Mouse (Mus musculus) midbrain, postnatal 0 days (tissue): ENCODE measurements around the gene Ptbp1. TPM values are rescaled to one million over a fixed set of nuclear protein-coding genes. Genes with fewer than 3 reads are reported as not detected.

Experiments used
- ATAC-seq: fragments of 200-750 bp; cut with Nextera tagmentation; 2 replicates; pipeline ENCODE4 v1.8.0; 2017; ENCODE audit warnings: moderate number of reproducible peaks, mild to moderate bottlenecking, moderate TSS enrichment, moderate library complexity; ENCODE audit not compliant: low FRiP score
- DNase-seq: peaks from one replicate; pipeline ENCODE4 v3.0.0-alpha.2; 2015; ENCODE audit warnings: low spot score
- H3K27ac ChIP-seq: fragments of 300-500 bp; sonication (generic); 2 replicates; pipeline ENCODE4 v1.5.1; 2014; ENCODE audit warnings: low read depth, mild to moderate bottlenecking, low read length, mixed read lengths
- H3K27me3 ChIP-seq: fragments of 300-500 bp; sonication (generic); 2 replicates; pipeline ENCODE4 v1.6.1; 2014; ENCODE audit warnings: low read length, control low read depth, mixed read lengths; ENCODE audit not compliant: insufficient read depth
- H3K36me3 ChIP-seq: fragments of 300-500 bp; sonication (generic); 2 replicates; pipeline ENCODE4 v1.6.1; 2014; ENCODE audit warnings: low read length, control low read depth, mixed read lengths; ENCODE audit not compliant: insufficient read depth
- H3K4me1 ChIP-seq: fragments of 300-500 bp; sonication (generic); 2 replicates; pipeline ENCODE4 v1.6.1; 2014; ENCODE audit warnings: mild to moderate bottlenecking, control low read depth, antibody characterized with exemption, low read length, mixed read lengths; ENCODE audit not compliant: insufficient read depth
- H3K4me2 ChIP-seq: fragments of 300-500 bp; sonication (generic); 2 replicates; pipeline ENCODE4 v1.6.1; 2014; ENCODE audit warnings: low read depth, mild to moderate bottlenecking, low read length, mixed read lengths; ENCODE audit not compliant: poor library complexity, severe bottlenecking
- H3K4me3 ChIP-seq: fragments of 300-500 bp; sonication (generic); 2 replicates; pipeline ENCODE4 v1.5.1; 2014; ENCODE audit warnings: low read depth, mild to moderate bottlenecking, low read length, moderate library complexity
- H3K9ac ChIP-seq: fragments of 300-500 bp; sonication (generic); replicated peaks from 2 replicates; pipeline ENCODE4 v1.6.1; 2014; ENCODE audit warnings: mild to moderate bottlenecking, low read length, moderate library complexity, mixed read lengths; ENCODE audit not compliant: poor library complexity, severe bottlenecking
- H3K9me3 ChIP-seq: fragments of 300-500 bp; sonication (generic); 2 replicates; pipeline ENCODE4 v1.6.1; 2016; ENCODE audit warnings: low read length, control low read depth
- CTCF ChIP-seq: IDR thresholded peaks from 2 replicates; pipeline ENCODE4 v1.5.1; 2016; ENCODE audit warnings: antibody characterized with exemption, mild to moderate bottlenecking
- WGBS: fragments of 180-500 bp; shearing (Covaris S2); extraction: QIAGEN DNeasy Blood & Tissue Kit; methylation state at CpG from one replicate; pipeline ENCODE4 v1.1.7; 2014; 5-methylcytosine and 5-hydroxymethylcytosine counted together
- polyA plus RNA-seq: library from polyadenylated mRNA; unstranded; fragments of >200 nt; fragmentation: Nextera tagmentation; extraction: Ambion mirVana; gene quantifications from 2 replicates; pipeline ENCODE4 v1.2.1, GENCODE M21; 2015
- total RNA-seq: library from RNA; depleted of rRNA; stranded (reverse); fragments of >200 nt; gene quantifications from 2 replicates; pipeline ENCODE4 v1.2.3, GENCODE M21; 2014

Ptbp1 gene
- total and polyA plus RNA-seq, 2 experiments from 2014 or later, result 49.7 to 114 TPM

DNA sequence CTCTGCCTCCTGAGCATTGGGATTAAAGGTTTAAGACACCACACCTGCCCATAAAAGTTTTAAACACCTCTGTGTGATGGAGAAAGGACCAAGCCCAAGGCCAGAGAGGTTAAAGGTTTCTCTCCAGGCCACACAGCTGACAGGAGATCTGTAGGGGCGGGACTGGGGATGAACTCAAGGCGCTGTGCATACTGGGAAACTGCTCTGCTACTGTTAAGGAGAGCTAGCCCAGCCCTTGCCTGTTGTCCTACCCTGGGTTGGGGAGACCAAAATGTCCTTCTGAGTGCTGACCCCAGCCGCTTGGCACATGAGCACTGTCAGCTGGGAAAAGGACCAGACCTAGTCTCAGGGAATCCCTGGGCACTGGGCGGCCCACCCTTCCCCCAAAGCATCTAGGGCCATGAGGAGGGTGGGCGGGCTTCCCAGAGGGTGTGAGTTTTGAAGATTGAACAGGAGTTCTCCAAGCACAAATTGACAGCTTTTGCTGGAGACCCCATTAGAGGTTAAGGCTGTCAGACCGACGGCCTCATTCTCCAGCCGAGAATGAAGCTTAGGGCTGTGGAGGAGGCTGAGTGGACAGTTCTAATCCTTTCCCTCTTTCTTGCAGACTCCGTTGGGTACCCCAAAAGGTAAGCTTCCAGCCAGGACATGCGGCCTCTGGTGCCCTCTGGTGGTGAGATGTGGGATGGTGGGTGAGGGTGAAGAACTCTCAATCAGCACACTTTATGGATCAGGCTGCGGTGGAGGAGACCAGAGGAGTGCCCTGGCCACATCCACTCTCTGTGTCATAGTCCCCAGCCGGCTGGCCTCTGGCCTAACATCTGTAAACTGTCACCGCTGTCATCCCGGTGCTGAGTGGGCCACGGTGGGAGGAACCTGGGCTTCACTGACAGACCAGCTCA is 42.2 kb upstream of the Ptbp1 start:
- H3K4me2 ChIP-seq, result no peak overlapping the region
- DNase-seq, result peak; percentile 74
- H3K4me3 ChIP-seq, result no peak overlapping the region
- peaks cover 52% of the 10 kb centered on the region for H3K36me3 ChIP-seq
- H3K27me3 ChIP-seq, result no peaks in the 10 kb centered on the region
- H3K9ac ChIP-seq, result no peak overlapping the region
- no peak overlapping the region for H3K27ac ChIP-seq
- 39% methylated on average over 15 of the region's 15 CpGs for WGBS
- TF ChIP-seq CTCF, result peak; percentile 97
- no peaks in the 10 kb centered on the region for H3K4me1 ChIP-seq
- peak; percentile 42 for ATAC-seq
- H3K9me3 ChIP-seq, result no peaks in the 10 kb centered on the region

DNA sequence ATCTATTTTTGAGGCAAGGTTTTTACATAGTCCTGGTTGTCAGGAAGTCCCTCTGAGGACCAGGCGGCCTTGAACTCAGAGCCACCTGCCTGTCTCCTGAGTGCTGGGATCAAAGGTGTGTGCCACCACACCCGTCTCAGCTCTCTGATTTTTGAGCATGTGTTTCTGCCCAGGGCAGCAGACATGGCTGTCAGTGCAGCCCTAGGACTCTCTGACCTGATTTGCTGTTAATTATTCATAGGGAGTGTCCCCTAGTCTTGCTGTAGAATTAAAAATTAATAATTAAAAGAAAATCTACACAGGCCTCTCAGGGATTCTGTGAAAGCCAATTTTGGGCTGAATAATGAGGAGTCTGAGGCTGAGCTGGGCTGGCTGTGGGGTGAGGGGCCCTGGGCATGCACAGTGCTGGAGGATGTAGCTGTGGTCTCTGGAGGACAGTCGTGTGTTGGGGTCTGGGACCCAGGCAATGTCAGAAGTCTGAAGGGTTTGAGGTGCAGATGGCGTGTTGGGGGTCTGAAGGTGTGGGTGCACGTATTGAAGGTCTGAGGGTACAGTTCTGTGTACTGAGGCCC is 39.9 kb upstream of the Ptbp1 start:
- Histone ChIP-seq H3K27me3 (no peaks in the 10 kb centered on the region), H3K9ac (no peak overlapping the region), H3K36me3 (peaks cover 47% of the 10 kb centered on the region), H3K27ac (no peak overlapping the region), H3K4me3 (no peak overlapping the region), H3K4me2 (no peak overlapping the region), H3K9me3 (no peaks in the 10 kb centered on the region), H3K4me1 (no peaks in the 10 kb centered on the region)
- 69% methylated on average over 5 of the region's 5 CpGs for WGBS
- DNase-seq, result no peak
- TF ChIP-seq CTCF, result no peak
- no peak for ATAC-seq

DNA sequence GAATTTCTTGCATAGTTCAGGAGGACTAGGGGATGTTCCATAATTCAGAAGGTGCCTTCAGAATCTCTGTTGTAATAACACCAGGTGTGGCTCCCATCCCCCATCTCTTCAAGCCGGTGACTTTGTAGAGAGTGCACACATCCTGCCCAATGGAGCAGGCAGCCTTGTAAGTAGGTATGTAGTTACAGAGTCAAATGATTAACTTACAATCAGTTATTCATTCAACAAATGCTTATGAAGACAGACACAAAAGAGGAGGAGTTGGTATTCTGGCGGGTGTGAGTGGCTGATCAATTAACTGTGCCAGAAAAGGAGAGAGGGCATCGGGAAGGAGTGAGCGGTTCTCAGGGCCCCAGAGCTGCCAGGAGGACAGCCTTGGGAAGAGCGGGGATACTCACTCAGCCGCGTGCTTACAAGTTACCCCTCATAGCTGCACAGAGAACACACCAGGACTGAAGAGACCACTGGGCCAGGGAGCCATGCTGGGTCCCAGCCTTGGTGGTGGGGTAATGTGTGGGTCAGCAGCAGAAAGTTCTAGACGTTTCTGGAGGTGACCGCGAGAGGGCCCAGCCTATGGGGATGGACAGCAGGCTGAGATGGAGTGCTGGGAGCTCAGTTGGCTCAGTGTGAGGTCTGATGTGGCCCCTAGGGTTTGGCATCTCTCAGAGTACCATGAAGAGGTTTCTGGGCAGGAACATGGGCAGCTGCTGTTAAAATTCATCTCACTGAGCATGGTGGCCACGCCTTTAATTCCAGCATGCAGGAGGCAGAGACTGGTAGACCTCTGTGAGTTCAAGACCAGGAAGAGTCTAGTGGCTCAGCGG is 38.3 kb upstream of the Ptbp1 start:
- WGBS, result 88% methylated on average over 12 of the region's 12 CpGs
- Histone ChIP-seq H3K4me3 (no peak overlapping the region), H3K4me1 (no peaks in the 10 kb centered on the region), H3K27ac (no peak overlapping the region), H3K9ac (no peak overlapping the region), H3K36me3 (peaks cover 52% of the 10 kb centered on the region), H3K4me2 (no peak overlapping the region), H3K27me3 (no peaks in the 10 kb centered on the region), H3K9me3 (no peaks in the 10 kb centered on the region)
- DNase-seq, result no peak
- no peak for ATAC-seq
- TF ChIP-seq CTCF, result no peak

DNA sequence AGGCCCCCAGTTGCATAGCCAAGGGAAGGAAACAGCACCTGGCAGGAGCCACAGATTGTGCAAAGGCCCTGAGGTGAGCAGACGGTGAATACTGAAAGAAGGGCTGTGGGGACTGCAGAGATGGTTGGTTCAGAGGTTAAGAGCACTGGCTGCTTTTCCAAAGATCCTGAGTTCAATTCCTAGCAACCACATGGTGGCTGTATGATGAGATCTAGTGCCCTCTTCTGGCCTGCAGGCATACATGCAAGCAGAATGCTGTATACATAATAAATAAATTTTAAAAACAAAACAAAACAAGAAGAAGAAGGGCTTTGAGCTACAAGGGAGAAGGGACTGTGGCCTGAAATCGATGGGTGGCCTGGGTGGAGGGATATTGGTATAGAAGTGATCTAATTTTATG is 37.1 kb upstream of the Ptbp1 start:
- Histone ChIP-seq H3K27ac (no peak overlapping the region), H3K36me3 (peaks cover 50% of the 10 kb centered on the region), H3K4me1 (no peaks in the 10 kb centered on the region), H3K4me3 (no peak overlapping the region), H3K9me3 (no peaks in the 10 kb centered on the region), H3K27me3 (no peaks in the 10 kb centered on the region), H3K4me2 (no peak overlapping the region), H3K9ac (no peak overlapping the region)
- WGBS, result 75% methylated on average over 2 of the region's 2 CpGs
- ATAC-seq (no peak), DNase-seq (no peak)
- peak; percentile 64 for TF ChIP-seq CTCF

DNA sequence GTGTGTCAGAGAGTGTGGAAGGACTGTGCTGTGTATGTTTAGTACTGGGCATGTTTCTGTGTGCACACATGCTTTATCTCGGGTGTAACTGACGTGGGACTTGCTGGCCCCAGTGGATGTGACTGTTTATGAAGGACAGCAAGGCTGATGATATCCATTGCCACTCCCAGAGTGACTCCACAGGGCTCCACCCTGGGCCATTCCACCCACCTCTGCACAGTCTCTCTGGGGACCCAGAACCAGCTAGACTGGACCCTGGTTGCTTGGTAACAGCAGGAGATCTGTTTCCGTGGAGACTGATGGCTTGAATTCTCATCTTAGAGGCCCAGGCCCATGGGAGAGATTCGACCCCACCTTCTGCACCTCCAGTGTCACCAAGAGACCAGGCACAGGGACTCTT is 36.0 kb upstream of the Ptbp1 start:
- H3K27ac ChIP-seq, result no peak overlapping the region
- H3K27me3 ChIP-seq, result no peaks in the 10 kb centered on the region
- no peak for TF ChIP-seq CTCF
- H3K4me3 ChIP-seq, result no peak overlapping the region
- peaks cover 44% of the 10 kb centered on the region for H3K36me3 ChIP-seq
- H3K9ac ChIP-seq, result no peak overlapping the region
- H3K4me2 ChIP-seq, result no peak overlapping the region
- ATAC-seq (no peak), DNase-seq (no peak)
- 68% methylated on average over 4 of the region's 4 CpGs for WGBS
- H3K9me3 ChIP-seq, result no peaks in the 10 kb centered on the region
- H3K4me1 ChIP-seq, result no peaks in the 10 kb centered on the region

DNA sequence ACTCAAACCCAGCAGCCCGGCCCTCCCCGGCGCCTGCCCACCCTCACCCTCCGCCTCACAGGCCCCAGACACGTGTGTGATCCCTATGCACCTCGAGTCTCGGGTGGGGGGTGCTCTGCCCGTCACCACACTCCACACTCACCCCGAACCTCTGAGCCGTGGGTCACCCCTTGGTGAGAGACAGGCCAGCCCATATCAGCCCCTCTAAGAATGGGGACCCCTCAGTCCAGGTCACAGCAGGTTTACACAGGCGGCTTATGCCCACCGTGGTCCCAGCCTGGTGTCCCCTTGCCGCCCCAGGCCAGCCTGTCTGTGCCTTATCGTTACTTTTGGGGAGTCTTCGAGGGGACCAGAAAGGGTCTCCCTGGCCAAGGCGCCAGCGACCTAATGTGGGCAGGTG is 34.6 kb upstream of the Ptbp1 start:
- WGBS, result 94% methylated on average over 17 of the region's 17 CpGs
- TF ChIP-seq CTCF, result no peak
- H3K4me2 ChIP-seq, result no peak overlapping the region
- no peak overlapping the region for H3K9ac ChIP-seq
- H3K4me3 ChIP-seq, result no peak overlapping the region
- no peaks in the 10 kb centered on the region for H3K27me3 ChIP-seq
- no peak overlapping the region for H3K27ac ChIP-seq
- DNase-seq (no peak), ATAC-seq (no peak)
- H3K9me3 ChIP-seq, result no peaks in the 10 kb centered on the region
- H3K4me1 ChIP-seq, result no peaks in the 10 kb centered on the region
- peaks cover 44% of the 10 kb centered on the region for H3K36me3 ChIP-seq
